Mouse (Mus musculus) spleen, adult 2 months (tissue): ENCODE measurements at regions not wholly inside any gene's neighbourhood (a gene's known extent, or its start where the extent isn't known, plus 50 kb on each side); places are given as distances from the start of the nearest gene placed in this dataset.

Experiments
- CTCF ChIP-seq: fragments of 200-500 bp; IDR thresholded peaks from 2 replicates; pipeline ENCODE4 v1.5.1; 2011; ENCODE audit warnings: mild to moderate bottlenecking, inconsistent platforms; ENCODE audit not compliant: insufficient read depth, insufficient read length, insufficient replicate concordance; ENCODE audit errors: extremely low read depth
- POLR2A ChIP-seq: fragments of 200-500 bp; IDR thresholded peaks from 2 replicates; pipeline ENCODE4 v1.6.1; 2011; ENCODE audit warnings: low read depth, low read length, inconsistent platforms

DNA sequence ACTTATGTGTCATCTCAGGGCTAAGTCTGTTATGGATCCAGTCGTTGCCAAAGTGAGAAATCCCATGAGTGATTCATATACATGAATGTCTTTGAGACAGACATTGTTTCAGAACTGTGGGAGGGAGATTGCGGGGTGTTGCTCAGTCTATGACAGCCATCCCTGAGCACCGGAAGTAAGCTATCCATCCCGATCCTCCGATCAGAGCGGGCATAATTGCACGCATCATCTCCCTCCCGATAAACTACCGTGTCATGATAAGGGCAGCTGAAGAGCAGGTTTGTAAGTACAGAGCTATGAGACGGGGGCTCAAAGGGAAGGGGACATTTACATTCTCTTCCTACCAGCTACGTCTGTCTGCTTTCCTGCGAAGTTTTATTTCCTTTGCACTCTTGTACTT is 715.0 kb upstream of the Adgrl2 start:
- no peak for TF ChIP-seq POLR2A
- TF ChIP-seq CTCF: no peak
